Mouse (Mus musculus) adrenal gland, adult (tissue): ENCODE measurements around the gene Robo3.

Experiments used
- DNase-seq, 2 experiments: peaks; one replicate each; pipeline ENCODE4 v3.0.0; 2022 to 2023; ENCODE audit warnings: low spot score in 1 of 2; ENCODE audit not compliant: inconsistent age in 2 of 2

Gene Robo3

DNA sequence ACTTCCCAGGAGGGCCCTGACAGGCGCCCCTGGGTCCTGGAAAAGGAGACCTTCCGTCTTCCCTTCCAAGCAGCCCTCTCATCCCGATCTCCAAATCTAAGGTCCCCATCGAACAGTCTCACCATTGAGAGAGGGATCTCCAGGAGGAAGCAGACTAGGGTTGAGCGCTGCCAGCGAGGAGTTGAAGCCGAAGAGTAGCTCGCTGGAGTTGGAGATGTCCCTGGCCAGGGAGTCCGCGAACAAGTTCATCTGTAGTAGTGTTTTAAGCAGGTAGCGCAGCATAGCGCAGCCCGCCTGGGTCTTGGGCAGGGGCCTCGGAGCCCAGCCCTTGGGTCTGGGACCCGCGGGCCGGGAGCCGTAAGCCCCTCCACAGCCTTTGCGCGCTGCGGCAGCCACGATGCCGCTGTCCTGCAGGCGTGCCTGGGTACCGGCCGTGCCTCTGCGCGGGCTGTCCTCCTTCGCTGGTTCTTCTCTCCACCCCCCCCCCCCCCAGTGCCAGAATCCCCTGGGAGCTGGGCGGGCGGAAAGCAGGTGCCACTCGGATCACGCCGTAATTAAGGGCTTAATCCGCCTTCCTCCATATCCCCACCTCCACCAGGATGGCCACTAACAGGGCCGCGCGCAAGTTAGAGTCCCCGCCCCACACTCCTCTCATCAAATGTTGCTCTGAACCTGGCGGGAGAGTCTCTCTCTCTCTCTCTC lies at the start of gene Robo3:
TSS of gene Robo3 (minus strand) at position 527 of the 702 bp plus-strand sequence.
- DNase-seq, result peak in 1 of 2 experiments; percentile 58

DNA sequence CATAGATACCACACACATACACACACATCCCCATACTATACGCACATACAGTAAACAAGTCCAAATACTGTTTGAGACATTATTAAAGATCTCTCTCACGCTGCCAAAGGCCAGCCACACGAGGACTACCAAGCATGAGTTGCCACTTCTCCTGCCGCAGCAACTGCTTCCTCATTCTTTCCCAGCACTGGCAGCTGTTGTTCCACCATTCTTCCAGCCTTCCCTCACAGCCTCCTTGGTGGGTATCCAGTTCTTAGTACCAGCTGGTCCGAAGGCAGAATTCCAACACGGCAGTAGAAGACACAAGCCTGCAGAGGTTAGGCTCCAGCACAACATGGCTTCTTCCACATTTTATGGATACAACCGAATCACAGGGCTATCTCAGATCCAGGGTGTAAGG lies 41.9 kb upstream of the Robo3 start:
- no peak for DNase-seq

DNA sequence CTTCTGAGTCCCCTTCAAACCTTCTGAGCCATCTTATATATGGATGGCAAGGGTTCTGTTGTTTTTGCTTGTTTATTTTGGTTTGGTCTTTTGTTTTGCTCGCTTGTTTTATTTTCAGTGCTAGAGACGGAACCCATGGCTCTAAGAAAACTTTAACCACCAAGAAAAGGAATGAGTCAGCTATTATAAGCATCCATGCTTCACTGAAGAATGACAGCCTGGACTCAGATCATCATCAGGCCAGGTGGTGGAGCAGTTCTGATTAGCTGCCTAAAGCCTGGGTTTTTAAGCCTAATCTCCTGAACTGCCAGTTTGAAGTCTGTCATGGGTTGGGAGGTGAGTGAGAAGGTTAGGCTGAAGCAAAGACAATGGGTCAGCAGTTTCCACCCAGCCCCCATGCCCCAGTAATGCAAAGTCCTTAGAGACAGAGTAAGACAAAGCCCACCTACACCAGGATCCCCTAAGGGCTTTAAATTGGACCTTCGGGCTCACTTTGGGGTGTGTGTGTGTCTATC lies 40.6 kb upstream of the Robo3 start:
- DNase-seq, result no peak

DNA sequence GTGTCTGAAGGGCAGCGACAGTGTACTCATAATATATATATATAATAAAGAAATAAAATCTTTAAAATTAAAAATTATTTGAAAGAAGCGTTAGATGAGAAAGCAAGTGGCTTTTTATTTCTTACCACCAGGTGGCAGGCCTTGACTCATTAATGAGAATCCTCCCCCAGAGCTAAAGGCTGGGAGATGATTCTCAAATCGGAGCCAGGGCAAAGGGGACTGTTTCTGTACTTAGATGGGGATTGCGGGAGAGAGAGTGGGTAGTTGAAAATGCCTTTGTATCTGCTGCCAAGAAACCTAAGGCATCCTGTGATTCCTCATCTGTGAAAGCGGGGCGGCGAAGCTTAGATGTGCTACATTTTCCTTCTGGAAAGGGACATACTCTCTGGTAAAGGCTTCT lies 29.7 kb upstream of the Robo3 start:
- peak; percentile 37 to 81 for DNase-seq

DNA sequence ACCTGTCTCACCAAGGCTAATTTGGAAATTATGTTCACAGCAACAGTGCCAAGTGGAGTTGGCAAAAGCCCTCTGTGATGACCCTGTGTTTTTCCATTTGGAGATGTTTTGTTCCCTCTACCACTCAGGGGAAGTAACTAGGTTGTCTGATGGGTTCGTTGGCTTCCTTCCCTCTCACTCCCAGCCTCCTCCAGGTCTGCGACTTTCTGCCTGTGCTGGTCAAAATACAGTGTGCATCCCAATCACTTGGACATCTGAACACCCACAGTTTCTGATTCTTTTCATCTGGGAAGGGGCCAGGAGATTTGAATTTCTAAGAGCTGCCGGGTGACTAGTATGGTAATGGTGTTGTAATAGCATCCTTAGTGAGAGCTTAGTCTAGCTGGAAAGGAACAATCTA lies 28.5 kb upstream of the Robo3 start:
- DNase-seq, result no peak

DNA sequence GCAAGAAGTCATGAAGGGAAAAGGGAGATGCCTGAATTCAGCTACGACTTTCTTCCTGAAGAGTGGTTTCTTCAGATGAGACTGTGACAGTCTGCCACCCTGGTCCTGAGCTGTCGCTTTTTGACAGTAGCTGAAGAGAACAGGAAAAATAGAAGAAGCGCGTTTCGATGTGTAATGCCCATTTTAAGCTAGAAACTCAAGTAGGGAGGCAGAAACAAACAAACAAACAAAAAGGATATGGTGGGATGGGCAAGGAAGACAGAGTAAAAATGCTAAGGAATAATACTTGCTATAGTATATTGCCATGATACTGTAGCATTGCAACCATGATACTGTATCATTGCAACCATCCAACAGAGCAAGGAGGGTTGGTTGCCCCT lies 27.9 kb upstream of the Robo3 start:
- no peak for DNase-seq

DNA sequence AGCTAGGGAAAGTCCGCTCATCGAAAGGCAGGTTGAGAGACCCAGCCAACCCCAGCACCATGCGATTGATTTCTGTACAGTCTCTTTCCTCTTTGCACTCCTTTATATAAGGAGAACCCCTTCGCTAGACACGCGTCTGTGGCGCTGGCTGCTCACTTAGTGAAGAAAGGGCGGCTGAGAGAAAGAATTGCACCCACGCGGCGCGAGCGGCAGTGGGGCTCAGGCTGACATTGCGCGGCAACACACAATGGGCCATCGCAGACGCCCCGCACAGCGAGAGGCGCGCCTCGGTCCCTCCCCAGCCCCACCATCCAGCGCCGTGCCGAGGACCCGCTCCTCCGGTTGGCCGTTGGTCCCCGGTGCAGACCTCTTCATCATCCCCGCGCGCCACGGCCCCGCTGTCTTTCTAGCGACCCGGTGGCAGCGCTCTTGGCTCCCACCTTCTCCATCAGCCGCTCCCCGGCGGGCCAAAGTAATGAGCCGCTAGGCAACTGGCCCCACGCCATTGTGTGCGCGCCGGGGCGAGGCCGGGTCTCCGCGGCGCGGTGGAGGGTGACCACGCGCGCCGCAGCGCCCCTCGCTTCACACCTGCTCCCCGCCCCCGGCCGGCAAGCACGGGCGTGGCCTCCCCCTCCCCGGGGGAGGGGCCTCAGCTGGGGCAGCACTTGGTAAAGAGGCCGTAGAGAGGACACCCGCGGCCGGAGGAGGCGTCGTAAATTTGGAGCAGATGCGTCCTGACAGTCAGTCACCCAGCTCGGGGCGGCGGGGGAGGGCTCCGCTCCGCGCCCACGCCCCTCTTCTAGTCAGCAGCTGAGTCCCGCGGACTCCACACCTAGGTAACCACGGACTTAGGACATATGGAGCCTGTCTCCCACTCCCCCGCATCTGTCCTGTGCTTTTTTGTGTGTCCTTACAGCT lies 27.3 kb upstream of the Robo3 start:
- peak; percentile 33 to 68 for DNase-seq

DNA sequence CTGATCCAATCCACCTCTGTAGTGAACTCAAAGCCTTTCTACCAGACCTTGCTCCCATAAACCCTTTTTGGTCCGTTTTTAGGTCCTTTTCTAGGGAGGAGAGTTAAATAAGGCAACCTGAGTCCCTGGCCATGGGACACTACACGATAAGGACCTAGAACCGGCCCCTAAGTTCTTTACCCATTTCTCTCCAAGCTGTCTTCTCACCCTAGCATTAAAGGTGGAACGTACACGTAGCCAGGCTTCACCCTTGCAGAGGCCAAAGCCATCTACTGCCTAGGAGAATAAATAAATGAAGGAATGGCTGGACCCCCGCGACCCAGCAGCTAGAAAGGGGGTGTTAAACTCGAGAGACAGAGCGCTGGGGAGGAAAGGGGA lies 26.6 kb upstream of the Robo3 start:
- no peak for DNase-seq

DNA sequence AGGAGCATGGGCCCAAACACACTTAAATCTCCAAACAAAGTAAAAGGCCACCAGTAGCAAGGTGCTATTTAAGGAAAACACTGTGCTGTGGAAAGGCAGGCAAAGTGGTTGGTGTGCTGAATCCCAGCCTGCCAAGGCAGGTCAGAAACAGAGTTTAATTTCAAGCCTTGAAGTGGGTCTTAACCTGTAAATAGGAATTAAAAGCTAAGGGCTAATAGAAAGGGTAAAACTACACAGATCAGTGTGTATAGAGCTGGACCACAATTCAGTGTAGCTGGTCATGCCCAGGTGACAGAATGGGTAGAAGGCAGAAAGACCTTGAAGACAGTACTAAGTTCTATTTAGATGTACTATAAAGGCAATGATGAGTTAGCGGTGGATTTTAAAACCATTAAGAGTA lies 24.1 kb upstream of the Robo3 start:
- DNase-seq, result no peak

DNA sequence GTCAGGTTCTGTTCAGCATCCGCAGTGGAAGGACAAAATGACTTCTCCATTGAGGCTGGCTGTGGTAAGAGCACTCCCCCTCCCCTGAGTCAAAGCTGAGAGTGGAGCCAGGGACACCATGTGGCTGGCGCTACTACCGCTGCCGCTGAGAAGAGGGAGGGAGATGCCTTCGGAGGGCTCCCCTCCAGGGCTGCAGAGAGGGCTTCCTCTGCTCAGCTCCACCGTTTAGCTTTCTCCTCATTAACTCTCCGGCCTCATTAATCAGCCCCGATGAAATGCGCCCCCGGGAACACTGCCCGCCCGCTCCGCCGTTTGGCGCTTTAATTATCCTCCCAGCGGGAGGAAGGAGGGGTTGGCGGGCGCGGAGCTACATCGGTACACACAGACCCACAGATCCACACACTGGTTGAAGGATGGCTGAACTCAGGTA lies 23.4 kb upstream of the Robo3 start:
- peak in 1 of 2 experiments; percentile 47 for DNase-seq

DNA sequence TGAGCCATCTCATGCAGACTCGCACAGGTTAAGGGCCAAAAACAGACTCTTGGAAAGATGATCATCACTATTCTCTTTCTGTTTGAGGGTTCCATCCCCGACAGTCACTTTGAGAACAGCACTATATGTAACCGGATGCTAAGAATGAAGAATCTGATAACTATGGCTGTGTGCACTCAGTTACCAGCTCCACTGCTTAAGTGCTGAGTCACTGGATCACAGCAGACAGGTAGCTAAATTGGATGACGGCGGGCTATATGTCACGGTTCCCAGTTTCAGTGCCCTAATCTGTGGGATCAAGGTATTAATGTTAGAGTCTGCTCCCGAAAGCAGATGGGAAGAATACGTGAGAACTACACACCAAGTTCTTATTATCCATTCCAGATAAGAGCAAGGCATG lies 22.8 kb upstream of the Robo3 start:
- DNase-seq, result no peak

DNA sequence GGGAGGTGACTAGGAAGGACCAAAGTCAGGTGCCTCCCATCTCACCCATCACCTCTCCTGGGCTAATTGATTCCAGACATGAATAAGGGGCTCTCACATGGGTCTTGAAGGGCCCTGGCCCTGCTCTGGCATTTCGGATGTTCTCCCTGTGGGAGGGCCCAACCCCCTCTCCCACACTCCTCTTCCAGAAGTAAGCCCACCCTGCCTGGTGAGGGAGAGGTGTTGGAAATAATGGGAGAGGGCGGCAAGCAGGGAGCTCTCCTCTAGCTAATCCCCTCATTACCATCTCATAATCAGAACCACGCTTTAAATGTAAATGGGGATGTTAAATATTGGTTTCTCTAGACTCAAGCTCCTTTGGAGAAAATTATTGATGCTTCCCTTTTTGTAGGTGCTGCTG lies 21.9 kb upstream of the Robo3 start:
- no peak for DNase-seq

DNA sequence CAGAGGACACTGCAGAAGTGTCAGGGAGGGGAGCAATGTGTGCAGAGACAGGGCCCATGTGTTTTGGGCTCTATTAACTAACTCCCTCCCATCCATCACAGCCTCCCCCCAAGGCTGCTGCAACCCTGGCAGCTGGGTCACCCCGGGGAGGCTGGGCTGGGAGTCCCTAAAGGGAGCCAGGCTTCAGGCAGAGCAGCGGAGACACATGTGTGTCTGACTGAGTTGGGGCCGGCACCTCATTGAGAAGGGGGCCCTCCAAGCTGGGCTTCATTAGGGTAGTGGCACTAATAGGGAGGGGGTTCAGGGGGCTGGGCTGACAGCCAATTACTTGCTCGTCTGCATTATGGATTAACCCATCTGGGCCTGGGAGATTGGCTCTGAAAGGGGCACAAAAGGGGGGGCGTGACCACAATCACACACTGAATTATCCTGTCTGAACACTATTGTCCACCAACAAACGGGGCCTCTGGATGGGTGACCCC lies 21.0 kb upstream of the Robo3 start:
- DNase-seq, result no peak

DNA sequence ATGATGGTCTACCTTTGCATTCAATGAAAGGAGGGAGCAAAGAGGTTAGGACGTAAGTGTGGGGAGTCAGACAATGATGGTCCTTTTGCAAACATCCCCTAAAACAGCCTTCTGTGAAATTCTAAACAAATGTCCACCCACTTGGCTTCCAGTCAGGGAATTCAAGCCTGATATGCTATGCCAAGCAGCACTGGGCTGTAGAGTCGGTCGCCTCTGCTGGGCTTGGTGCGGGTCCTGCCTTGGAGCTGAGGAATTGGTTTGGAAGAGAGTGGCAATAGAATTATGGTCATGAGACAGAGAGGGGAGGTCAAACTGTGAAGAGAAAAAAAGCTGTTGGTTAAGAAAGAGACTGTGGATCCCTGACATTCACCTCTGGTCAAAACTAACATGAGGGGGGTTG lies 20.3 kb upstream of the Robo3 start:
- DNase-seq, result peak in 1 of 2 experiments; percentile 13

DNA sequence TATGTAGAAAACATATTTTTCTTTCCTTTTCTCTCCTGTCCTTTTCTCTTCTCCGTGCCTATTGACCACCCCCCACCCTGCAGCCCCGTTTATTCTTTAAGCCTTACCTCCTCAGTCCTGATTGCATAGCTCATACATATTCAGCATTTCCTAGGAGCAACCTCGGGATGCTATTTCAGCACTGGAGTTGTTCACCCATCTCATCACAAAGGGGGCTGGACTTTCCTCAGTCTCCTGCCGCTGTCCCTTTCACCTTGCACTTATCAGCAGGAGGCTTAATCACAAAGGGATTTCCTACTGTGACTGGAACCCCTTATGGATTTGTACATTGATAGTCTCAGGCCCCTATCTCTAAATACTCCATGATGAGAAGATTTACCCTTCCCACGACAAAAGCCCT lies 19.4 kb upstream of the Robo3 start:
- DNase-seq, result peak in 1 of 2 experiments; percentile 13

DNA sequence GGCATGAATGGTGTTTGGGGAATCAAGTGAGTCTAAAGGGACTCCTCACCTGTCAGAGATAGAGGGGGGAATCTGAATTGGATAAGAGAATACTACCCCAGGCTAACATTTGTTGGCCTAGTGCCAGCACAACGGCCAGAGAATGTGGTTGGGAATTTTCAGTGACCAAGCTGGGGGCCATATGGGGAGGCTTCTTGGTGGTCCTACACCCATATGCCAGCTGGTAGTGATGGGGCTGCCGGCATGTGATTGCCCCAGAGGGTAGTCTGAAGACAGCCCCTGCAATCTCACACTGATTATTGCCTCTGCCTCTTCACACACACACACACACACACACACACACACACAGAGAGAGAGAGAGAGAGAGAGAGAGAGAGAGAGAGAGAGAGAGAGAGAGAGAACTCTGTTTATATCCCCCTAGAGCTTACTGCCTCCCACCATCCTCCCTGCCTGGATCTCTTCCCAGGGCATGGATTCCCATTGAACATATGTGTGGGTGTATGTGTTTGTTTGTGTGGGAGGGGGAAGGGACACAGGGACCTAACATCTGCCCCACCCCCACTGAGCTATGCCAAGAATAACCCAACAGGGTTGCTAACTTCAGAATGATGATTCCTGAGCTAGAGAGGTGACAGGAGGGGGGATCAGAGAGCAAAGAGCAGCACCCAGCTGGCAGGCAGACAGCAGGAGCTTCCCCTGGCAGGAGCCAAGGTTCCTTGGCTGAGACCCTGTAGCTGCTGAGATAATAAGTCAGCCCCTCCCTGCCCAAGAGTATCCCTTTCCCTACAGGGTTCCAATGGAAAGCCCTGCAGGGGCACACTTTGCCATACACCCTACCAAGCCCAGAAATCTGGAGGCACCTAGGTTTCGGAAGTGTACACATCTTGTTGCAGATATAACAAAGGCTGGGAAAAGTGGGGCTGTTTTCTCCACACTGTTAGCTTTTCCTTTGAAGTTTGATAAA lies 5.0 kb upstream of the Robo3 start:
- no peak for DNase-seq

DNA sequence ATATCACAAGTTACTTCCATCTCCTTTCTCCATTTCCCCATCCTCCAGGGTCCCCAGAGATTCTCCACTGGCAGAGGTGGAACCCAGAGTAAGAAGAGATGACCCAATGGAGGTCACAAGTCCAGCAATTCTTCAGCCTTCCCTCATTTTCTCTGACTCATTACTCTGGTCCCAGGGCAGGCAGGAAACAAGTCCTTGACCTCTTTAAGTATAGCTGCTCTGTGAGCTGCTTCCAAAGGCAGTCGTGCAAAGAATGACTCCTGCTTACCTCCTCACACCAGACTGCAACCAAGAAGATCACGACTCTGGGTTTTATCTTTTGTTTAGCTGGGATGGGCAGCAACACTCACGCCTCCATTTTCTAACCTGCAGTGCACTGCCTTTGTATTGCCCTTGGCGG lies 2.6 kb upstream of the Robo3 start:
- DNase-seq, result peak; percentile 43 to 75

DNA sequence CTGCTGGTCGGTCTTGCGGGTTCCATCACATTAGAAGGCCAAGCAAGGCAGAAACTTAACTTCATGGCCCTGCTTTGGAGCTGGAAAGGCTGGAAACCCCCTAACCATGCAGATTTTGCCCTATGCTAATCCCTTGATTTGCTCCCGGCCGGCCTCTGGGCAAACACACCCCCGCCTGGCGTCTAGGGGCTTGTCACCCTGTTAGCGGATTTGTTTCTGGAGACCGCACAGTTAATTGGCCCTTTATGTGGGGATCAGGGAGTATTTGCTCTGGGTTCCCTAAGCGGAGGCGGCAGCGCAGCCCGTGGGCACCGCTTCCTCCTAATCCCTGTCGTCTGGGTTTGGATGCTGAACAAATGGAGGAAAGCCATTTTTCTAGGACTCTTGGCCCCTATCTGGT lies 1.9 kb upstream of the Robo3 start:
- DNase-seq, result no peak

DNA sequence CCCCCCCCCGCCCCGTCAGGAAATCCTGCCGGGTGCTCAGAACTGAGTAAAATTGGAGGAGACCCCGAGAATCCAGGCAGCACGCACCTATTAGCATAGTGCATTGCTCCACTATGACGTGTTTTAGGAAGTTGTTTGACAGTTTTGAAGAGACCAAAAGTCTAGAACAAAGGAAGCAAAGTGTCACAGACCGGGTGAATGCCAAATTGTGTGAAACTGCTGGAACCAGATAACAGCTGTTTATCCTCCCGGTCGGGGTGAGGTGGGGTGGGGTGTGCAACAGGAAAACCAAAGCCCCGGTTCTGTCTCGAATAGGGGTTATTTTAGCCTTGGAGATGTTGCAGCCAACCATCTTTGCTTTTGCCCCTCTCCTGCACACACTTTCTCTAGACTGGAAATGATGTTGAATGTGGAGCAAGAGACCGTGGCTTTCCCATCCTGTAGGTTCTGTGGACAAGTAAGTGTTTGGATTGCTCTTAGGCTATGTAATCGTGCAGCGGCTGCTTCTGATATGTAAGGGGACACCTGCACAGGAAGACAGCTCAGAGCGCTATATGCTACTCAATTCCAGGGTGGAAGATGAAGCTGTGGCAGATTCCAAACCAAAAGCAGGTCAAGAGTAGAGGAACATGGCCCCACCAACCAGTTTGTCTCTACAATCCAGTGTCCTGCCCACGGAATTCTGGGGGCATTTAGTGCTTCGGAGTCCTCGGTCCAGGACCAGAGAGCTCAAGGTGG lies 946 bp upstream of the Robo3 start:
- peak in 1 of 2 experiments; percentile 50 for DNase-seq

DNA sequence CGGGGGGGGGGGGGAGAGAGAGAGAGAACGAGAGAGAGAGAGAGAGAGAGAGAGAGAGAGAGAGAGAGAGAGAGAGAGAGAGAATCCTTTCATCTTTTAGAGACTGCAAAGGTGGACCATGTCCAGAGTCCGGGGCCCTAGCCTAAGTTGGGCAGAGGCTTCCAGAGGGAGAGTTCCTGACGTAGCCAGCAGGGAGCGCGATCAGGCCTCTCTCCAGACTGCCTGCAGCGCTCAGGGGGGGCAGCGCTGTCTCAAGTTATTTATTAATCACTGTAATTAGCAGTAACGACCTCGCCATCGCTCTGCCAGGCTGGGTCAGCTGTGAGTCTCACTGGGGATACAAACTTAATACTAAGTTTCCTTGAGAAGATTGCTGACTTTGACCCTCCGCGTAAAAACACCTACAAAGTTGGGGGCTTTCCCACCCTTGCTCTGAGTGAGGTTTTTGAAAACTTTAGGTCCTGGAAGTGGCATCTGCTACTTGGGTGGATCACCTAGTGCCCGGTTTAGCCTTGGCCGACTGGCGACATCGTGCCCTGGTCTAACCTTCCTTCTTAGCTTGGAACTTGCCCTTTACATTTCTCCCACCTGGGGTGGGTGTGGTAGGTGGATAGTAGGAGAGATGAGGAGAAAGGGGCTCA lies 900 bp downstream of the Robo3 start:
- DNase-seq, result peak; percentile 55 to 79
